Mouse (Mus musculus) heart, postnatal 0 days (tissue): Measurements from ENCODE around the gene Mtg1. TPM values are rescaled to one million over a fixed set of nuclear protein-coding genes. Genes with fewer than 3 reads are reported as not detected.
A peak's percentile ranks its signal among the peaks of the same experiment; 100 is the strongest.

Source experiments
- ATAC-seq: fragments of 200-750 bp; cut with Nextera tagmentation; 2 replicates; pipeline ENCODE4 v1.8.0; 2017; ENCODE audit warnings: low read depth, moderate number of reproducible peaks, moderate library complexity; ENCODE audit not compliant: insufficient read depth
- DNase-seq: peaks from one replicate; pipeline ENCODE4 v3.0.0-alpha.2; 2016; ENCODE audit warnings: low spot score
- H3K27ac ChIP-seq: fragments of 300-500 bp; sonication (generic); 2 replicates; pipeline ENCODE4 v1.5.1; 2014; ENCODE audit warnings: low read depth, mild to moderate bottlenecking
- H3K27me3 ChIP-seq: fragments of 300-500 bp; sonication (generic); 2 replicates; pipeline ENCODE4 v1.6.1; 2014; ENCODE audit warnings: low read length, mixed read lengths; ENCODE audit not compliant: control insufficient read depth, insufficient read depth
- H3K36me3 ChIP-seq: fragments of 300-500 bp; sonication (generic); replicated peaks from 2 replicates; pipeline ENCODE4 v1.6.1; 2014; ENCODE audit warnings: low read length, mixed read lengths; ENCODE audit not compliant: control insufficient read depth, insufficient read depth
- H3K4me1 ChIP-seq: fragments of 300-500 bp; sonication (generic); 2 replicates; pipeline ENCODE4 v1.6.1; 2014; ENCODE audit warnings: antibody characterized with exemption; ENCODE audit not compliant: control insufficient read depth, insufficient read depth
- H3K4me2 ChIP-seq: fragments of 300-500 bp; sonication (generic); 2 replicates; pipeline ENCODE4 v1.6.1; 2014; ENCODE audit warnings: low read depth, mild to moderate bottlenecking, low read length, moderate library complexity
- H3K4me3 ChIP-seq: fragments of 300-500 bp; sonication (generic); 2 replicates; pipeline ENCODE4 v1.5.1; 2014; ENCODE audit warnings: low read depth, low read length
- H3K9ac ChIP-seq: fragments of 300-500 bp; sonication (generic); replicated peaks from 2 replicates; pipeline ENCODE4 v1.6.1; 2014; ENCODE audit warnings: low read depth, low read length, mixed read lengths
- H3K9me3 ChIP-seq: fragments of 300-500 bp; sonication (generic); replicated peaks from 2 replicates; pipeline ENCODE4 v1.6.1; 2016; ENCODE audit warnings: low read length; ENCODE audit not compliant: control insufficient read depth
- CTCF ChIP-seq: IDR thresholded peaks from 2 replicates; pipeline ENCODE4 v1.5.1; 2016; ENCODE audit warnings: antibody characterized with exemption, control low read depth, low read depth
- EP300 ChIP-seq: IDR thresholded peaks from 2 replicates; pipeline ENCODE4 v1.6.1; 2016; ENCODE audit warnings: antibody characterized with exemption, low read depth
- WGBS: fragments of 180-500 bp; shearing (Covaris S2); extraction: QIAGEN DNeasy Blood & Tissue Kit; methylation state at CpG from one replicate; pipeline ENCODE4 v1.1.7; 2014; 5-methylcytosine and 5-hydroxymethylcytosine counted together
- polyA plus RNA-seq: library from polyadenylated mRNA; unstranded; fragments of >200 nt; fragmentation: Nextera tagmentation; extraction: Ambion mirVana; gene quantifications from 2 replicates; pipeline ENCODE4 v1.2.1, GENCODE M21; 2015
- total RNA-seq: library from RNA; depleted of rRNA; stranded (reverse); fragments of >200 nt; gene quantifications from 2 replicates; pipeline ENCODE4 v1.2.3, GENCODE M21; 2014; ENCODE audit warnings: low replicate concordance

Mtg1 gene
- total and polyA plus RNA-seq, 2 experiments from 2014 or later = 31.2 to 53.7 TPM

GRCm38 (mm10) chr7:140187721-140188390, 50.5 kb downstream of the Mtg1 start:
- no peak overlapping the region for H3K4me3 ChIP-seq
- ATAC-seq = no peak
- no peaks in the 10 kb centered on the region for H3K27me3 ChIP-seq
- no peak for DNase-seq
- no peak overlapping the region for H3K9ac ChIP-seq
- no peak overlapping the region for H3K27ac ChIP-seq
- no peak for TF ChIP-seq EP300
- no peak for TF ChIP-seq CTCF
- H3K4me1 ChIP-seq = no peaks in the 10 kb centered on the region
- no peaks in the 10 kb centered on the region for H3K36me3 ChIP-seq
- H3K4me2 ChIP-seq = no peak overlapping the region
- no peaks in the 10 kb centered on the region for H3K9me3 ChIP-seq
- 78% methylated on average over 7 of the region's 7 CpGs for WGBS

- no peaks in the 10 kb centered on the region for H3K9me3 ChIP-seq
- no peak overlapping the region for H3K4me3 ChIP-seq
- no peaks in the 10 kb centered on the region for H3K4me1 ChIP-seq
- TF ChIP-seq EP300 (no peak), CTCF (no peak)
- ATAC-seq (no peak), DNase-seq (peak; percentile 8)
- no peak overlapping the region for H3K27ac ChIP-seq
- H3K27me3 ChIP-seq = no peaks in the 10 kb centered on the region
- 53% methylated on average over 4 of the region's 4 CpGs for WGBS
- H3K9ac ChIP-seq = no peak overlapping the region
- no peak overlapping the region for H3K4me2 ChIP-seq
- H3K36me3 ChIP-seq = no peaks in the 10 kb centered on the region
Observed at GRCm38 (mm10) chr7:140188391-140189328, 51.3 kb downstream of the Mtg1 start.

DNA sequence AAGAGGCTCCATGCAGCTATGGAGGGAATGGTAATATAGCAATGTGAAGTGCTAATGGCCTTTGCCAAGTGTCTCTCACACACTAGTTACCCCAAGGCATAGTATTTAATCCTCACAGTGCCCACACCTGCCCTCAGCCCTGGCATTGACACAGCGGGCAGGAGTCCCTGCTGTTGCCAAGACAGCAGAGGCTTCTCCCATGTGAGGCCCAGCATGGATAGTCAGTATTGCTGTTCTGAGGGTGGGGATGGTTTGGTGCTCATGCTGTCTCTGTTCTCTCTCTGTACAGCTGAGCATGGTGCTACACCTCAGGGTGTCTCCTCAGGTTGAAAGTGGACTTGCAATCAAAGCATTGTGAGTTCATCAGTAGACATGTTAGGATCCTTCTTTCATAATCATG, 53.1 kb downstream of the Mtg1 start:
- TF ChIP-seq EP300 (no peak), CTCF (no peak)
- Histone ChIP-seq H3K27me3 (no peaks in the 10 kb centered on the region), H3K4me1 (no peaks in the 10 kb centered on the region), H3K4me3 (no peak overlapping the region), H3K9ac (no peak overlapping the region), H3K36me3 (no peaks in the 10 kb centered on the region), H3K9me3 (no peaks in the 10 kb centered on the region), H3K27ac (no peak overlapping the region), H3K4me2 (no peak overlapping the region)
- ATAC-seq = no peak
- no peak for DNase-seq
- WGBS = 67% methylated on average over 1 of the region's 1 CpGs

DNA sequence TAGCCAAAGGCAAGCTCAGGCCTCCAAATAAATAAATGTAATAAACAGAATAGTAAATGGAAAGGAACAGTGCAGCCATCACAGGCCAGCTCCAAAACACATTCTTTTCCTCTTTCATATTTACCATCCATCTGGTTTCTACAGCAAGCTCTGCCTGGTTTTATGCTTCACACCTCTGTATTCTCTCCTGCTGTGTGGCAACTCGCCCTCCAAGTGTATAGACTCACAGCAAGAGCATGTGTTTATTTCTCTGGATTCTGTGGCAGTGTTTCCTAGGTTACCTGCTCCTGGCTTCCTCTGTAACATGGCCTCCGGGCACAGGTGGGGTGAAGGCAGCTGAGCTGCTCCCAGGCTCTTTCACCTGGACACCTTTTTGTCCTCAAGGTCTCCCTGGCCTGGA, 55.1 kb downstream of the Mtg1 start:
- Histone ChIP-seq H3K4me2 (no peak overlapping the region), H3K9ac (no peak overlapping the region), H3K4me3 (no peak overlapping the region), H3K36me3 (no peaks in the 10 kb centered on the region), H3K27ac (no peak overlapping the region), H3K9me3 (no peaks in the 10 kb centered on the region), H3K4me1 (no peaks in the 10 kb centered on the region), H3K27me3 (no peaks in the 10 kb centered on the region)
- no peak for DNase-seq
- 47% methylated on average over 2 of the region's 2 CpGs for WGBS
- ATAC-seq = no peak
- TF ChIP-seq CTCF (no peak), EP300 (no peak)

GRCm38 (mm10) chr7:140192851-140193250, 55.5 kb downstream of the Mtg1 start:
- H3K4me3 ChIP-seq = no peak overlapping the region
- no peak for ATAC-seq
- no peak overlapping the region for H3K27ac ChIP-seq
- WGBS = 62% methylated on average over 2 of the region's 2 CpGs
- H3K4me2 ChIP-seq = no peak overlapping the region
- no peaks in the 10 kb centered on the region for H3K27me3 ChIP-seq
- TF ChIP-seq CTCF = no peak
- no peak for TF ChIP-seq EP300
- H3K9ac ChIP-seq = no peak overlapping the region
- no peaks in the 10 kb centered on the region for H3K4me1 ChIP-seq
- no peaks in the 10 kb centered on the region for H3K36me3 ChIP-seq
- DNase-seq = no peak
- H3K9me3 ChIP-seq = no peaks in the 10 kb centered on the region
